Mouse (Mus musculus) liver, embryonic 15.5 days (tissue): ENCODE measurements at regions not wholly inside any gene's neighbourhood (a gene's known extent, or its start where the extent isn't known, plus 50 kb on each side); places are given as distances from the start of the nearest gene placed in this dataset.

Experiments used
- ATAC-seq: fragments of 200-750 bp; cut with Nextera tagmentation; 2 replicates; pipeline ENCODE4 v1.8.0; 2017; ENCODE audit warnings: moderate number of reproducible peaks, mild to moderate bottlenecking, moderate library complexity; ENCODE audit not compliant: insufficient read depth
- H3K27ac ChIP-seq: fragments of 300-500 bp; sonication (generic); replicated peaks from 2 replicates; pipeline ENCODE4 v1.5.1; 2015; ENCODE audit warnings: mild to moderate bottlenecking, inconsistent platforms
- H3K27me3 ChIP-seq: fragments of 300-500 bp; sonication (generic); 2 replicates; pipeline ENCODE4 v1.6.1; 2015; ENCODE audit warnings: mild to moderate bottlenecking, inconsistent platforms
- H3K36me3 ChIP-seq: fragments of 300-500 bp; sonication (generic); replicated peaks from 2 replicates; pipeline ENCODE4 v1.6.1; 2015; ENCODE audit warnings: moderate library complexity, mild to moderate bottlenecking, inconsistent platforms
- H3K4me1 ChIP-seq: fragments of 300-500 bp; sonication (generic); replicated peaks from 2 replicates; pipeline ENCODE4 v1.6.1; 2015; ENCODE audit warnings: inconsistent platforms
- H3K4me2 ChIP-seq: fragments of 300-500 bp; sonication (generic); 2 replicates; pipeline ENCODE4 v1.6.1; 2015; ENCODE audit warnings: moderate library complexity, mild to moderate bottlenecking, inconsistent platforms
- H3K4me3 ChIP-seq: fragments of 300-500 bp; sonication (generic); replicated peaks from 2 replicates; pipeline ENCODE4 v1.5.1; 2015; ENCODE audit warnings: mild to moderate bottlenecking, inconsistent platforms
- H3K9ac ChIP-seq: fragments of 300-500 bp; sonication (generic); 2 replicates; pipeline ENCODE4 v1.6.1; 2015; ENCODE audit warnings: moderate library complexity, mild to moderate bottlenecking, inconsistent platforms
- H3K9me3 ChIP-seq: fragments of 300-500 bp; sonication (generic); replicated peaks from 2 replicates; pipeline ENCODE4 v1.6.1; 2016; ENCODE audit warnings: inconsistent platforms
- WGBS: fragments of 180-500 bp; shearing (Covaris S2); methylation state at CpG from one replicate; pipeline ENCODE4 v1.1.7; 2015; ENCODE audit warnings: mixed read lengths; ENCODE audit not compliant: insufficient replicate concordance; 5-methylcytosine and 5-hydroxymethylcytosine counted together

DNA sequence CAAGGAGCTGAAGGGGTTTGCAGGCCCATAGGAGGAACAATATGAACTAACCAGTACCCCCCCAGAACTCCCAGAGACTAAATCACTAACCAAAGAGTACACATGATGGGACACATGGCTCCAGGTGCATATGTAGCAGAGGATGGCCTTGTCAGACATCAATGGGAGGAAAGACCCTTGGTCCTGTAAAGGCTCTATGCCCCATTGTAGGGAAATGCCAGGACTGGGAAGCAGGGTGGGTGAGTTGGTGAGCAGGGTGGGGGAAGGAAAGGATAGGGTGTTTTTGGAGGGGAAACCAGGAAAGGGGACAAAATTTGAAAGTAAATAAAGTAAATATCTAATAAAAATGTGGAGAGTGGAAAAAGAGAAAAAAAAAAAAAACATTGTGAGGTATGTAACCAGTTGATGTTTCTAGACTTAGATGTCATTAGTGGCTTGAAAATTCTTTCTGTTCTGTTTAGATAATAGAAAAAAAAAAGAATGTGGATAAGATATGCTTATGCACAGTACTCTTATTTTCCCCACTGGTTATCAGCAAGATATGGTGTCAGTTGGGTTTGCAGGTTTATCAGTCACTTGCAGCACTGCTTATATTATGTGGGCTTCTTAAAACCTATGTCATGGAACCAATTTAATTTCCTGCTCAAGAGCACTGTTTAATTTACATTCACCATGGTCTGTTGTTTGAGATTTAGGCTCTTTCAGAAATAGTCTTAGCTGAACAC is 727.0 kb upstream of the Amot start:
- Histone ChIP-seq H3K4me3 (no peak overlapping the region), H3K9ac (no peak overlapping the region), H3K27me3 (no peaks in the 10 kb centered on the region), H3K9me3 (no peaks in the 10 kb centered on the region), H3K27ac (peak overlapping the region; percentile 51; the same call in 1 of the 2 replicates), H3K4me2 (no peak overlapping the region), H3K4me1 (no peaks in the 10 kb centered on the region), H3K36me3 (no peaks in the 10 kb centered on the region)
- peak; percentile 92 for ATAC-seq

DNA sequence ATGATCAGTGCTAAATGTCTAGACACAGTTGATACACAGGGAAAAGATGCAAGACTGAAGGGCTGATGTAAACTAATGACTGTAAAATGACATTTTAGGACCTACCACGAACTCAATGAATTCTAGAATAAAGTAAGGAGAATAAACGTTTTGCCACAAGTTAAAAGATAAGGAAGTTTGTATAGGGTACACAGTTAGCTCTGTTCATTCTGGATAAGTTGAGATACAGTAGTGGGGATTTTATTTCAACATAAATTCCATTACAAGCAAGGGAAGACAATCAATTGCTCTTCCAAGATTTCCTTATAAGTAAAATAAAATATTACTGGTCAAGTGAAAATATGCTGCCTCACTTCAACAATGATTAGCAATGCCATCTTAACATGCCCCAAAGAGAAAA is 727.8 kb upstream of the Amot start:
- 19% methylated on average over 2 of the region's 2 CpGs for WGBS
- Histone ChIP-seq H3K9me3 (no peaks in the 10 kb centered on the region), H3K4me3 (no peak overlapping the region), H3K27ac (no peak overlapping the region), H3K4me2 (no peak overlapping the region), H3K9ac (no peak overlapping the region), H3K4me1 (no peaks in the 10 kb centered on the region), H3K27me3 (no peaks in the 10 kb centered on the region), H3K36me3 (no peaks in the 10 kb centered on the region)
- no peak for ATAC-seq

DNA sequence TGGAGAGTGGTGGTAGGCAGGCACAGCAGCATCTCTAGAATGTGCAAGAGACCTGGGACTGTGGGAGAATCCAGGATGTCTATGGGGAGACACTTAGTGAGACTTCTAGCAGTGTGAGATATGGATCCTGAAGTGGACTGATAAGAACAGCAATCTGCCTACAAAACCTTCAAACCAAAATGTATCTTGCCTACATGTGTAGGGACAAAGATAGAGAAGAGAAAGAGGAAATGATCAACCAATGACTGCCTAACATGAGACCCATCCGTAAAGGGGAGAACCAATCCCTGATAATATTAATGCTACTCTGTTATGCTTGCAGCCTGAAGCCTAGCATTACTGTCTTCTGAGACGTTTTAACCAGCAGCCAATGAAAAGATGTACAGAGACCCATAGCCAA is 706.6 kb upstream of the Htr2c start:
- no peak for ATAC-seq
- no peaks in the 10 kb centered on the region for H3K27me3 ChIP-seq
- no peaks in the 10 kb centered on the region for H3K4me1 ChIP-seq
- no peaks in the 10 kb centered on the region for H3K36me3 ChIP-seq
- 47% methylated on average over 2 of the region's 2 CpGs for WGBS
- no peak overlapping the region for H3K4me3 ChIP-seq
- no peak overlapping the region for H3K9ac ChIP-seq
- no peak overlapping the region for H3K4me2 ChIP-seq
- H3K27ac ChIP-seq, result no peak overlapping the region
- H3K9me3 ChIP-seq, result no peaks in the 10 kb centered on the region
